Mouse (Mus musculus) mammary gland, adult 2 months (tissue): ENCODE results near the gene Phxr2. TPM values are rescaled to one million over a fixed set of nuclear protein-coding genes. Genes with fewer than 3 reads are reported as not detected.

Experiments used
- polyA plus RNA-seq: library from polyadenylated mRNA; depleted of rRNA; stranded (reverse); fragments of >200 nt; gene quantifications from 2 replicates; pipeline ENCODE4 v1.2.3, GENCODE M21; 2012; ENCODE audit warnings: low replicate concordance; rRNA removed

Gene Phxr2
- polyA plus RNA-seq = not detected in 2 replicates

GRCm38 (mm10) chr10:99126225-99126624 is at the start of gene Phxr2:
Phxr2 (minus strand) TSS chr10:99126325.

GRCm38 (mm10) chr10:99107964-99108363 is 18.2 kb downstream of the Phxr2 start, which contains the start of gene Galnt4:
Galnt4 (plus strand) TSS chr10:99108159.

GRCm38 (mm10) chr10:99106703-99107631 is 19.2 kb downstream of the Phxr2 start, which contains the start of gene Poc1b:
Poc1b (plus strand) TSS chr10:99107036.

Other genes starting within 250 kb of the Phxr2 start
- 8.0 and 17.0 TPM in 2 replicates for gene Atp2b1, start 211.9 kb downstream of the Phxr2 start, polyA plus RNA-seq
- gene Poc1b, start 19.3 kb downstream of the Phxr2 start, polyA plus RNA-seq = 3.8 and 7.5 TPM in 2 replicates
- 1.3 and 1.4 TPM in 2 replicates for gene Galnt4, start 18.2 kb downstream of the Phxr2 start, polyA plus RNA-seq
- gene Dusp6, start 136.9 kb upstream of the Phxr2 start, polyA plus RNA-seq = 44.4 and 49.0 TPM in 2 replicates